Mouse (Mus musculus) ES-E14 (cell line): ENCODE measurements at regions not wholly inside any gene's neighbourhood (a gene's known extent, or its start where the extent isn't known, plus 50 kb on each side); places are given as distances from the start of the nearest gene placed in this dataset.

Source experiments
- CHD2 ChIP-seq: IDR thresholded peaks from 2 replicates; pipeline ENCODE4 v1.6.1; 2014; ENCODE audit warnings: mild to moderate bottlenecking, low read depth, low read length, inconsistent platforms
- MAFK ChIP-seq: IDR thresholded peaks from 2 replicates; pipeline ENCODE4 v1.6.1; 2014; ENCODE audit warnings: mild to moderate bottlenecking, low read depth, low read length, inconsistent platforms; ENCODE audit not compliant: insufficient read depth

GRCm38 (mm10) chr13:52726043-52726442 lies 143.1 kb downstream of the Syk start:
- no peak for TF ChIP-seq MAFK
- no peak for TF ChIP-seq CHD2
